Mouse (Mus musculus): ENCODE data around the gene Chn2.
A peak's percentile ranks its signal among the peaks of the same experiment; 100 is the strongest.

The Chn2 gene

DNA sequence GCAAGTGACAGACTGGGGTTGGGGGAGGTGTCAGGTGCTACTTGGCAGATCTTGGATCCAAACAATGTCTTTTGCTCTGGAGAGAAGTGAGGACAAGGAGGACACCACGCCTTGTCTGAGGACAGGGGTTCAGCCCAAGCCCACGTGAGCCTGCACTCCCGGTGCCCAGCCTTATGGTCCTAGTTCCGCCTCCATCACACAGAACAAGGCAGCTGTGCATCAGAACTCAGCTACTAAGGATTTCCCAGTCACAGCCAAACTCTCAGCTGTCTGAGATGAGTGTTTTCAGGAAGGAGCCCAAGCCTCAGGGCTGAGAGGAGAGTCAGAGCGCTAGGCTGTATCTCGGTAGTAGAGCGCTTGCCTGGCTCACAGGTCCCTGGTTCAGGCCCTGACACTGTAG, 214.5 kb downstream of the Chn2 start:
- no peak for DNase-seq

DNA sequence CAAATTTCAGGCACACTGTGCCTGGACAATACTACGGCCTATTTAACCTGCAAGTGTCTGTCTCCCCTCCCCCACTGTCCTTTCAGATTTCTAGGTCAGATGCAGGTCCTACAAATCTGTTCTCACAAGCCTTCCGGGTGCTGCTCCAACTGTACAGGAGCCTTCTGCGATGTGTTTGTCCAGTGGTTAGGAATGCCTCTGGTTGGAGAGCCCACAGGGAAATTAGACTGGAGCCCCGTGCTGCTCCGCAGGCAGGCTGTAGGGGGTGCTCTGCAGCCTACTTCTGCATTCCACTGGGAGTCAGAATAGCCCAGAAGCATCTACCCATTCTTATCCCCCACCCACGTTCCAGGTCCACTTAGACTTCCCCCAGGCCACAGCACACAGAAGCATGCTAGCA, 215.4 kb downstream of the Chn2 start:
- no peak for DNase-seq

DNA sequence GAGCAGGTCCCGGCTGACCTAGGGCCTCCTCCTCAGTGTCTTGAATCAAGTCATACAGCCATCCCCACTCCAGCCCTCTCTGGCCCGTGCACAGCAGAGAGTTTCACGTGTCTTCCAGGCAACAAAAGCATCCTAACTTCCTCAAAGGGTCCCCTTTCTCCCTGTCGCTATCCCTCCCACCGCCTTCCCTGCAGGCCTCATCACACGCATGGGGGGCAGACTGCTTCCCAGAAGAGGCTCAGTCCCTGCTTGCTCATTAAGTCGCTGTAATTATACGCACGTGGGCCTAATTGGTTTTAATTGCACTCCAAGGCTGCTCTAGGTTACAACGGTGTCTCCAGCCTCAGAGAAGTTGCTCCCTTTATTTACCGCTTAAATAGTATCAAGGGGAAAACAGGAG, 216.0 kb downstream of the Chn2 start:
- no peak for DNase-seq

DNA sequence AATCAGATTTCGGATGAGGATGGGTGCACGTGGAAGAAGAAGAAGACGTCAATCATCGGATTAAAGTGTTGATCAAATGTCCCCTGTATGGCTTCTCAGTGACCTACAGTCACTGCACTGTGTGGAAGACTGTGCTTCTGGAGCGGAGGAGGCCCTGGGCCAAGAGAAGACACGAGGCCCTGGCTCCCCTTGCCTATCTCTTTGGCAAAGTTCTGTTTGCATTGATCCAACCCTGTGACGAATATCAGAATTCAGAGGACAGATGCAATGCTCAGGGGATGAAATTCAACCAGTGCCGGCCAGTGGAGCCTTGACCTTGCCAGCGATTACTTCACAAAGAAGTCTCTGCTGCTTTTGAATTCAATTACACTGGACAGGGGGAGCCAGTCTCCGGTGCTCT, 217.0 kb downstream of the Chn2 start:
- DNase-seq: no peak

DNA sequence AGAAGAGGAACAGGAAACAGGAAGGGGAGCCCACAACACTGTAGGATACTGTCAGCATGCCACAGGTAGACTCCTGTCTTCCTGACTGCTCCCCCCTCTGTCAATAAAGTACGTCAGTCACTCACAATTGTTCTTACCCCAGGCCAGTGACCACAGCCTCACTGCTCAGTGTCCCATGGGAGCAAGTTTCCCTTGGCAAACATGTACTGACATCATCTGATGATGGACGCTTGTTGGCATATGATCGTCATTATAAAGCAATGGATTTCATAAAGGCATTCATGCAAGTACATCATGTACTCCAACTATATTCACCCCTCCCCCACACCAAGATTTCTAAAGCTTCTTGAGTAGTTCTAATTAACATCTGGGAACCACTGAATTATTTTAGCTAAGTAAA, 218.2 kb downstream of the Chn2 start:
- no peak for DNase-seq

DNA sequence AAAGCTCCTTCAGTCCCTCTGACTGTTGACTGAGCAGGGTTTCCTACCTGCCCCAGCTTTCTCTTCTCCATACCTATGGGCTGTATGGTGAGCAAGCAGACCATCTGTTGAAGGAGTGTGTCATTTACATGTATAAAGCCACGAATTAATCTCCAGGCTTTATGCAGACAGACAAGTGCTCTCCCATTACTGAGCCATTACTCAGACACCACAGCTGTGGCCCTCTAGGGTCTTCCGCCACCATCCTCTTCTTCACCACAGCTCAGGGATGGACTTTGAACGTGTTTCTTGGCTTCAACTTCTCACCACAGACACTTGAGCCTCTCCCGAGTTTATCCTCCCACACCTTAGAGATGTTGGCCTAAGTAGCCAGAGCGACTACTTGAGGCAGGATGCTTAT, 219.1 kb downstream of the Chn2 start:
- no peak for DNase-seq

DNA sequence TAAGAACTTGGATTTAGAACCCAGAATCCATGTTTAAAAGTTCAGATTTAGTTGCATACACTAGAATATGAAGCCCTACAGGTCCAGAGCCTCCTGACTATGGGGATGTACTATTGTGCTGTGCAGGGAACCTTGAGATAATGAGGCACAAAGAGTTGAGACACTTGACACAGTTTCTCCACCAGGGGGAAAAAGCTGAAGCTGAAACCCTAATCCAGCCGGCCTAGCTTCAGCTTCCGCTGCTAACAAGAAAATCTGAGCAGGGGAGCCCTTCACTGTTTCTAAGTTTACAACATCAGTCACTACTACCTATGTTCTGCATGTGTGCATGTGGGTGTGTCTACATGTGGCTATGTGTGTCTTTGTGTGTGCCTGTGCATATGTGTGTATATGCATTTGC, 223.4 kb downstream of the Chn2 start:
- no peak for DNase-seq

DNA sequence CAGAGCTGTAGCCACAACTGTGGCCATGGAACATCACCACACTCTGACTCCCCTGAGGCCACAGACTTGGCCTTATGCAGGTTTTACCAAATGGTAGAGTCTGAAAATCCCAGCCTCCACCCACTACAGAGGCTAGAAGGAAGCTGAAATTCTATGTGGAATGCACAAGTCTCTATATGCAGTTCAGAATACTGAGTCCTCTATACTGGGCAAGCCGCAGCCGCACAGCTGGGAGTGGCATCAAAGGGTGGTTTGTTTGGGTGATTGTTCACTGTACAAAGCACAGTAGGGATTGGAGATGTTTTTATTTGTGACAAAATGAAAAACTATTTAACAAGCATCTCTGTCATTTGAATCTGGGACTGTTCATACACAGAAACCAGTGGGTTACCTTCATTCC, 224.5 kb downstream of the Chn2 start:
- DNase-seq: no peak

DNA sequence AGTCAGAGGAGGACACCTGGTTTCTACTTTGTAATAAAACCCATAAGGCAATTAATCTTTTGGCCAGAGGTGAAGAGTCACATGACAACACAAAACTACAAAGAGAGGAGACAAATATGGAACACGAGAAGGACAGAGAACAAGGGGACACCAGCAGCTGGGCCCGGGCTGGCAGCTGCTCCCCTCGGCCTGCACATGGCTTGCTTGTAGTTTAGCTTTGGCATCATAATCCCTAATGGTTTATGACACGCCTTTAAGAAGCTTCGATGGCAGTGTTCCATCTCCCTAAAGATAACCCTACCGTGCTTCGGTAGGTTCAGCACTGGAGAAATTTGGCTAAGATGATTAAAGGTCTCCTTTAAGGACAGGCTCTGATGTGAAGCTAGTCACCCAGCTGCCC, 225.2 kb downstream of the Chn2 start:
- DNase-seq: no peak

DNA sequence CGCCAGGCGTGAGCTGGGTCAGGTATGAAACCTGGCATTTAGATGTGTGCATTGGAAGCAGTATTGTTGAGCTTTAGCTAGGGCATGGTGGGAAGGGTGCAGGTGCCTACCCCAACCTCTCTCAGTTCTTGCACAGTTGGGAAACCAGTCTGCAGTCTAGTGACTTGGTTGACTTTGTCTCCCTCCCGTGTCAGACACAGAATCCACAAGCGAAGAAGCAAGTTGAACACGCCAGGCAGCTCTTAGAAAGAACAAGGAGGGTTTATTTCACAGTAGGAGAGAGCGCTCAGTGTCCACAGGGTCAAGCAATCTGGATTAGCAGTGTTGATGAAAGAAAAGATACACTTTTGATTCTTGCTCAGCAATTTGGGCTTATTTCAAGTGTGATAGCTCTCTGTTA, 226.0 kb downstream of the Chn2 start:
- no peak for DNase-seq

DNA sequence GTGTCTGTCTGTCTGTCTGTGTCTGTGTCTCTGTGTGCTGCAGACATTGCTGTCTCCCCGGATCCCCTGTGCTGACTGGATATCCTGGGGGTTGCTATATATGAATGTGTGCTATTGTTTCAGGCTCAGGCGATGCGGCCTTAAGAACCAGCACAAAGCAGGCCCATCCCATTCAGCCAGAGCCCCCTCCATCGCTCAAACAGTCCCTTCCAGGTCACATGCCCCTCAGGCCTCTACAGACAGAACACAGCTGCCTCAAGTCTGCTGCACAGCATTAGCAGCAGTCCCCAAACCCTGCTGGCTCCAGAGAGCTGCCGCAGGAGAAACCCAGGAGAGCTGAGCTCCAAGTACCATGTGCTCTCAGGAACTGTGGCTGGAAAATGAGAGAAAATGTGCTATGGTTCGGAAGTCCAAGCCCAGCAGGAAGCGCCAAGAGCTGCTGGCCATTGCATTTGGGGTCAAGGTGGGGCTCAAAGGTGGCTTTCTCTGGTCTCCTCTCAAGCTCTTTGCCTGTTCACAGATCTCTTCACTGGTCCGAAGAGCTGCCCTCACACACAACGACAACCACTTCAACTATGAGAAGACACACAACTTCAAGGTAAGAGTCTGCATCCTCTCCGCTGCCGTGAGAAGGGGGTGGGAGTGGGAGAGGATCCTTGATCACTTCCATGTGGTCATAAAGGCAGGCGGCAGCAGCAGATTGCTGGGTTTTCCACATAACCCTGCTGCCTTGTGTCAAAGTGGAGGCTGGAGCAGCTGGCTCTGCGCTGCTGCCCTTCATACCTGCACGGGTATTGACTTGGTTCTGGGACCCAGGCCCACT, 233.4 kb downstream of the Chn2 start:
- DNase-seq: no peak

DNA sequence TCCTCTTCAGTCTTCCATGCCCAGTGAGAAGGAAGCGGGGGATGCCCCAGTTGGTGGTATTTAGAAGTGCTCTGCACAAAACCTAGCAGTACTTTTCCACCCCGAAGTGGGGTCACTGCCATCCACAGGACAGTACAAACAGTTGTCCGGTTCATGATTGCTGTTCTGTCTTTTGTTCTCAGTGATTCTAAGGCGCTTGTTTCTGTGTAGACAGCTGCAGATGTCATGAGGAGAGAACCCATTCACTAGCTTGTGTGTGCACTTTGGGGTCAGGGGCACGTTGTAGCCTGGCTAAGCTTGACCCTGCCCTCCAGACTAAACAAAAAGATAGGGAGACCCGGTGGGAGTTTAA, 234.0 kb downstream of the Chn2 start:
- no peak for DNase-seq

DNA sequence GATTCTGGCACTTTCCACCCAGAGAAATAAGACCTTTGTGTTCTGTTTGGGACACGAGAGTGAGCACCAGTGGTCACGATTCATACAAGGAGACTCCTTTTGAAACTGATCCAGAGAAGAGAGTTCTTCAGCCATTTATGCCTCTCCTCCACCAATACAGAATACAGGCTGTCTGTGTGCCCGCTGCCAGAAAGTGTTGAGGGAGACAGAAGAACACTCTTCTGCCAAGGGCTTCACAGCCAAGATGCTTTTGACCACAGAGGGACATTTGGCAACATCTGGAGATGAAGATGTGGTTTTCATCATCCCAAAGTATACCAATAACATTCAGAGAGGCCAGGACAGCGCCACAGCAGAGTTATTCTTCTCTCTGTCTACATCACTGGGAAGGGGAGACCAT, 237.9 kb downstream of the Chn2 start:
- DNase-seq: no peak

DNA sequence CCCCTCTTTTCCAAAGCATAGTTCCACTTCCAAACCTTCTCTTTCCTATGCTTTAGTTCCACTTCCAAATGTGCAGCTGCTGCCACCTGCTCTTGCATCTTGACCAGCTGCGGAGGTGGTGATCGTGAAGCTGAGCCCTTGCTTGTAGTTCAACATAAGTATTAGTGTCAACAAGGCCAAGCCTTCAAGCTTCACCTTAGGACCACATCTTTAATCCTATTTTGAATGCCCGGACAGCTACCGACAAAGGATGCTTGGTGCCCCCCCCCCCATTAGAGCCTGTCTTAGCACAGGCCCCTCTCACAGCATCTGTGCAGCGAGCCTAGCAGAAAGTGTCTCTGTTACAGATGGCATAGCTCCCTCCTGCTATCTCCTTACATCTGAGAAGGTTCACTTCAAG, 238.5 kb downstream of the Chn2 start:
- DNase-seq: no peak

DNA sequence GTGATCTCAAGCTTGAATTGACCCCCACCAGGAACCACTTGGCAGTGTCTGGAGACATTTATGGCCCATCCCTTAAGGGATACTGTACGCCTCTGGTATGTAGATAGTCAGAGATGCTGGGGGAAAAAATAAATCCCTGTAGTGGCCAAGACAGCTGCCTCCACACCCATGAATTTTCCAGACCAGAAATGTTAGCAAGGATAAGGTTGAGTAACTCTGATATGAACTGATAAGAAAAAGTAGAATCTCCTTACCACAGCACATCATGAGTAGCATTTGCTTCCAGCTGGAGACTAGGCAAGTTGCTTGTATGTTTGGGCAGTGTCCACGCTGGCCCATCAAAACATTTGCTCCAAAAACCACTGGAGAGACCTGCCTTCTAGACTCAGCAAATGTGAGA, 239.3 kb downstream of the Chn2 start:
- no peak for DNase-seq

DNA sequence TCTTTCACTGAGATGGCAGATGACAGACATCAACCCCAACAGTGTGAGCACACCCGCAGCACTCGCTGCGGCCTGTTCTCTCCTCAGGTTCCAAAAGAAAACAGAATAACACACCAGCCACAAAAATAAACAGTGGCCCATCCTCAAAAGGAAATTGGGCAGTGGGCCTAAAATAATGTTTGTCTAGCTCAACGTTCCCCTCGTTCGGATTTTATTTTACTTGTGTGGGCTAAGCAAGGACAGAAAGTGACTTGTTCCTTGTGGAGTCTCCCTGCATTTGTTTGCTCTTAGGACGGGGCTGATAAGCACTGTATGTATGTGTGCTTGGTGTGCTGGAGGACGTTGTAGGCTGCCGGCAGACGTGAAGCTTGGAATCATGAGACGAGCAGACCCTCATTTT, 240.0 kb downstream of the Chn2 start:
- DNase-seq: no peak

DNA sequence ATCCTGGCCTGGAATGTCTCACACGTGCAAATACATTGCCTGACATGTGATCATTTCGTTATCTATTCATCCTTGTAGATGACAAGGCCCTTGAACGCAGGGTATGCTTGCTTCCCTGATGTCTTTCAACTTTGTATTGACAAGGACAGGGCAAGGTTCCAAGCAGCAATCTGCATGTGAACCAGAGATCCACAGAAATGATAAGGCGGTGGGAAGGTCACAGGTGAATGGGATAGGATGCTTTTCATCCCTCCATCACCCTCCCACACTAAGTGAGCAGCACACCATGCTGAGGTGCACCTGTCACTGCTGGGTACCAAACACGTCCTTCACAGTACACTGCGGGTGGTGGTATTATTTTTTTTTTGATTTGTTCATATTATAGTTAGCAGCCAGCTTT, 240.9 kb downstream of the Chn2 start:
- DNase-seq: no peak

DNA sequence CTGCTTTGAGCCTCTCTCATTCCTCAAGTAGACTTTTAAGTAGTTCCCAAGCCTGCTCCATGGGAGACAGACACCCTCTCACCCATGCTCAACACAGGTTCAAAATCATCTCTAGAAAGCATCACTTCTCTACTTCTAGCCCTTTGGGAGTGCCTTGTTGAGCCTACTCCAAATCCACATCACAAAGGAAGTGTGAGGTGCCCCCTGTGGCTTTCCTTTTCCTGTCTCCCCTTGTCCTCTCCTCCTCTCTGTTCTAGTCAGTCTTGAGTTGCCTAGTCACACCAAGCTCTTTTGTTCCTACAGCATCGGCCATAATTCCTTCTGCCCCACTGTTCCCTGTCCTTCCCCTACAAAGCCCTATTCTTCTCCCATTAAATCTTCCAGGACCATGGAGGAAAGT, 243.9 kb downstream of the Chn2 start:
- peak; percentile 1 for DNase-seq

DNA sequence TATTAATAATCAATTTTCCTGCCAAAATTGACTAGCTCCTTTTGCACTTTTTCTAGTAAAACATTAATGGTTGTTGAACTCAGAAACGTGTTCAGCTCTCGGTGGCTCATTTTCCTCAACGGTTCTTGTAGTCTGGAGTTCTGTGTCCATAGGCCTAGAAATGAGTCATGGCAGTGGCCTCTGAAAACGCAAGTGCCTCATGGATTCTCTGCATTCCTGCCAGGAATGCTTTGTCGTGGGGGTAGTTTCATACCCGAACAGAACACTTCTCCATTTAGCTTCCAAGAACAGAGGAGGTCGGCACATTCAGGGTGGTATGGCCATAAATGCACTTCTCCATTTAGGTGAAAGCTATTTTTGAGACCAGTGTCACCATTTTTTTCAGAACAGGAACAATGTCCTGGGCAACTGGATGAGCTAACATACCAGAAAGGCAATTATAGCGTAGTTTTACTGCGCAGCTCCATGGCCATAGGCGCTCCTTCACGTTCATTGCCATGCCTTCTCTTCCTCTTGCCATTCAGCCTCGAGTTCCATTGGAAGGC, 244.9 kb downstream of the Chn2 start:
- DNase-seq: no peak

DNA sequence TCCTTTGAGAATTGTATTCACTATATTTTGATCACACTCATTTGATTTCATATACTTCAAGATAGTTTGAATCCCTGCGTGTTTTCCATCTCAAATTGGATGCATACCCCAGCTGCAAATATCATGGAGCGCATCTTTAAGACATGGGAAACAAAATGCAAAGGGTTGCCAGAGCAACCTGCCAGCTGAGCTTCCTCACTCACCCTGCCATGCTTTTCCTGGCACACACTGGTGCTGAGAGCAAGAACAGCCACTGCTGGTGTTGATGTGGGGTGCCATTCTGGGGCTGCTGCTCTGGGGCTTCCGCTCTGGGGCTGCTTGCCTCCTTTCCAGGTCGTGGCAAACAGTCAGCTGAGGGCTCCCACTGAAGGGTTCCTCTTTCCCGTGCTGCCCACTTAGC, 247.5 kb downstream of the Chn2 start:
- DNase-seq: no peak

DNA sequence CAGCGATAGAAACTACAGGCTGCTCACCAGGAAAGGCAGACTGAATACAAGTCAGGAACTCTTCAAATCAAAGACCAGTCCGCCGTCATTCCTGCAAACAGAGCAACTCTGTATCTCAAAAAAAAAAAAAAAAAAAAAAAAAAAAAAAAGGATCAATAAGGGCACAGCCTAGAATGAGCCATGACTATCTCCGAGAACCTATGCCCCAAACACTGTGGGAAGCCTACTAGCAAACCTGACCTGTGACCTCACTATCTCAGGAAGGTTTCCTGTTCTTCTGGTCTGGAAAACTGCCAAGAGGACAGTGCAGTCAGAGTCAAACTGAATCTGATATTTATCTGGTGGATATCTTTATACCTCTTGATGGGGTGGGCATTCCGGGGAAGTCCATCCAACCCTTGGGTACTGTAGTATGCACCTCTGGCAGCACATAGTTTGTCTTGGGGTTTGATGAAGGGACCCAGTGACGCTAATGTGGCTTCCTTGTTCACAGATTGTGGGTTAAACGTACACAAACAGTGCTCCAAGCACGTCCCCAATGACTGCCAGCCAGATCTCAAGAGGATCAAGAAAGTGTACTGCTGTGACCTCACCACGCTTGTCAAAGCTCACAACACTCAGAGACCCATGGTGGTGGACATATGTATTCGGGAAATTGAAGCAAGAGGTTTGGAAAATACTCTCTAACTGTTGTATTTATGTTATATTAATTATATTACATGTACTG, 250.6 kb downstream of the Chn2 start:
- DNase-seq: no peak

DNA sequence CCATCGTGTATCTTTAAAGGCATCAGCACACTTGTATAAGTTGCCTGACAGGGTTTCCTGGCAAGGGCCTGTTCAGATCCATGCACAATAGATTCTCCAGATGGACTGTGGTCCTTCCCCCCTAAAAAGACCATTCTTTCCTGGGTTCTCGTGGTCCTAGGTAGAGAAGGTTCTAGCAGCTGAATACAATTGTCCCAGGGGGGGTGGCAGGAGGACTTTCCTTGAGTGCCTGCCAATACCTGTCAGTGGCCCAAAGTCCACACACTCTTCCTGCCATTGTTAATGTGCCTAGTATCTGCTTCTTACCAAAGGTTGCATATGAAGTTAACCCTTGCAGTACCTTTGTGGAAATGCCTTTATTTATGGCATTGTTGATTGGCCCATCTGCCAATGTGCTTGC, 257.9 kb downstream of the Chn2 start:
- no peak for DNase-seq

DNA sequence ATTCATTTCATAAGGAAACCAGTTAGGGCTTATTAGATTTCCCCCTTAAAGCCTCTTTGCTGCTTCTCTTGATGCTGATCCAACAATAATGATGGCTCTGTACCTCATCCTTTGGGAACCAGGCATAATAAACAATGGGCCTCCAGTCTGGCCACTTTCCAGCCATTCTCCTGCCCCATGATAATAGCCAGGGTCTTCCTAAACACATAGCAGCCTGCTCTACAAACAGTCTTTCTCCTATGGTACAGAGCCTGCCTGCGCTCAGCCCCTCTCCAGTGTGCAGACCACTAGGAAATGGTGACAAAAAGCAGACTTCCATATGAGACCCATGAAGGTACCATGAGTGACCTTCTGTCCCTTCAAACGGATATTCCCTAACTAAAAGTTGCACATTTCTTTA, 260.1 kb downstream of the Chn2 start:
- DNase-seq: no peak

DNA sequence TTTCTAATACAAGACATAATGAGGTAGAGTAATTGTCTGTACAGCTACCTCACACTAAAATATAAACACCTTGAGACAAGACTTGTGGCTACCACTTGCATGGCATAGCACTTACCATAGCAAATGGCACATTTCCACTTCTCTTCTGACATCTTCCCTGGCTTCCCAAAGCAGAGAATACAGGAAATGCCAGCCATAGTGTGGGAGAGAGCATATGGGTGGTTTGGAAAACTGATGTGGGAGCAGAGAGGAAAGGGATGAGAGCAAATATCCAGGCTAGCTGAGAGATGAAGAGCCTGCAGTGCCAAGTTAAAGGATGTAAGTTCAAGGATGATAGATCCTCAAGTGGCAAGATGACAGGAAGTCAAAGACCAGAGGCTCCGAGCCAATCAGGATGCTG, 266.4 kb downstream of the Chn2 start:
- DNase-seq: no peak

DNA sequence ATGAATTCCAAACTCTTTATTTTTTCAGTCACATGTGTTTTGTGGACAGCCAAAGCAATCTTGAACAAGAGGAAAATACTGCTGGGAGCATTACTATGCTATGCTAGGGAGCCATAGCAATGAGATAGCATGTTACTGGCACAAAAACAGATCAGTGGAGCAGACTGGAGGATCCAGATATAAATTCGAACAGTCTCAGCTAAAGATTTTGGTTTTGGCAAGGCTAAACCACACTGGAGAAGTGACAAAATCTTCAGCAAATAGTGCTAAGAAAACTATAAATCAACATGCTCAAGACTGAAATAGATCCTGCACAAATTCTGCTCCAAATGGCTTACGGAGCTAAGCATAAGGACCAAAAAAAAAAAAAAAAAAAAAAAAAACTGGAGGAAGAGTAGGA, 273.7 kb downstream of the Chn2 start:
- DNase-seq: no peak

Measured in thymus, postnatal 25 days (tissue).